30 mouse cellular contexts compared by ENCODE assay signal in the genomic region with DNA sequence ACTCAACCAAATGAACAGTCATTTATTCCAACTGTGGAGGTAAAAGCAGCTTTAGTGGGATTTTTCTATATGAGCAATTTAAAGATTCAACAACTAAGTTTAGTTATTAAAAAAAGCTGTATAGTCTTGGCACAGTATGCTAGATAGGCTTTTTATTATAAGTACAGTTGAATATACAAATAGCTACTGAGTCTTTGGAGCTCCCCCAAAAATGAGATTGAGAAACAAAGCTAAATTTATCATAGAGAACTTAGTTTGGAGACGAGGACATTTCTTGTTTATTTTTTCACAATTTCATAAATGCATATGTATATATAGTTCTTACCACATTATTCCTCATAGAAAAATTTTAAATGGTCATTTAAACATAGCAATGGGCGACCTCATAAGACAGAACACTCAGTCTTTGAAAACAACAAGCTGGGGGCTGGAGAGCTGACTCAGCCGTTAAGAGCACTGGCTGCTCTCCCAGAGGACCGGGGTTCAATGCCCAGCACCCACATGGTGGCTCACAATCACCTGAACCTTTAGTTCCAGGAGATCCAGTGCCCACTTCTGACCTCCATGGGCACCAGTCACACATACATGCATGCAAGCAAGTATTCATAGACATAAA. TPM values are rescaled to one million over a fixed set of nuclear protein-coding genes. Genes with fewer than 3 reads are reported as not detected.
DNase-seq lines count a peak whose midpoint lies in the region; ATAC-seq and TF ChIP-seq lines count a peak whose summit lies in the region.
"Had no signal": no experiment of that assay in that cellular context is flagged by ENCODE, and none has a peak within 500 bp of the region (broad histone marks: within the 10 kb centered on the region; RNA-seq: fewer than 3 reads in every experiment).

No protein-coding gene starts in this region.

- no peaks in the 10 kb centered on the region for H3K9me3 ChIP-seq in lung, embryonic 15.5 days
- no peaks in the 10 kb centered on the region for H3K9me3 ChIP-seq in stomach, embryonic 16.5 days (replicated peaks; ENCODE audit: control insufficient read depth, low read length)
- H3K9me3 ChIP-seq in stomach, postnatal 0 days (ENCODE audit: control insufficient read depth, low read length): no peaks in the 10 kb centered on the region
- no peaks in the 10 kb centered on the region for H3K9me3 ChIP-seq in midbrain, embryonic 15.5 days
- H3K9me3 ChIP-seq: embryonic facial prominence, embryonic 10.5 days; embryonic facial prominence, embryonic 13.5 days; forebrain, embryonic 12.5 days; forebrain, embryonic 15.5 days; heart, embryonic 12.5 days; heart, embryonic 15.5 days; hindbrain, embryonic 10.5 days had no signal

- H3K36me3 ChIP-seq in lung, embryonic 15.5 days: no peaks in the 10 kb centered on the region
- H3K36me3 ChIP-seq in stomach, embryonic 16.5 days (ENCODE audit: control insufficient read depth, insufficient read depth, low read length): no peaks in the 10 kb centered on the region
- no peaks in the 10 kb centered on the region for H3K36me3 ChIP-seq in stomach, postnatal 0 days (ENCODE audit: control insufficient read depth, insufficient read depth, low read length)
- no peaks in the 10 kb centered on the region for H3K36me3 ChIP-seq in midbrain, embryonic 15.5 days (replicated peaks)
- H3K36me3 ChIP-seq: embryonic facial prominence, embryonic 13.5 days; forebrain, embryonic 12.5 days; forebrain, embryonic 15.5 days; heart, embryonic 12.5 days; heart, embryonic 15.5 days; hindbrain, embryonic 13.5 days had no signal

- 0 out of 2 replicates have a peak overlapping the region, but pooled peaks have one; percentile 29 for H3K27ac ChIP-seq in lung, embryonic 15.5 days
- no peak overlapping the region for H3K27ac ChIP-seq in stomach, embryonic 16.5 days (ENCODE audit: low read length)
- no peak overlapping the region for H3K27ac ChIP-seq in stomach, postnatal 0 days (replicated peaks)
- no peak overlapping the region for H3K27ac ChIP-seq in midbrain, embryonic 15.5 days
- H3K27ac ChIP-seq: embryonic facial prominence, embryonic 10.5 days; embryonic facial prominence, embryonic 13.5 days; forebrain, embryonic 12.5 days; forebrain, embryonic 15.5 days; gastrocnemius, adult 2 months; heart, embryonic 15.5 days; hindbrain, embryonic 10.5 days; hindbrain, embryonic 13.5 days had no signal

- no peak overlapping the region for H3K9ac ChIP-seq in lung, embryonic 15.5 days
- no peak overlapping the region for H3K9ac ChIP-seq in stomach, embryonic 16.5 days (ENCODE audit: low read length)
- H3K9ac ChIP-seq in stomach, postnatal 0 days (ENCODE audit: low read length): no peak overlapping the region
- no peak overlapping the region for H3K9ac ChIP-seq in midbrain, embryonic 15.5 days
- H3K9ac ChIP-seq: embryonic facial prominence, embryonic 13.5 days; forebrain, embryonic 12.5 days; forebrain, embryonic 15.5 days; heart, embryonic 12.5 days; heart, embryonic 15.5 days; hindbrain, embryonic 13.5 days had no signal

- peaks cover 11% of the 10 kb centered on the region for H3K4me1 ChIP-seq in lung, embryonic 15.5 days
- H3K4me1 ChIP-seq in stomach, embryonic 16.5 days (ENCODE audit: control insufficient read depth, insufficient read depth, low read length): no peaks in the 10 kb centered on the region; the same call in 1 of the 2 replicates
- H3K4me1 ChIP-seq in stomach, postnatal 0 days (replicated peaks; ENCODE audit: control insufficient read depth, insufficient read depth): no peaks in the 10 kb centered on the region
- peaks cover 7% of the 10 kb centered on the region; the same call in 1 of the 2 replicates for H3K4me1 ChIP-seq in midbrain, embryonic 15.5 days
- H3K4me1 ChIP-seq: heart, embryonic 12.5 days; heart, embryonic 15.5 days had no signal

- peak; percentile 72; the same call in 1 of the 2 replicates for ATAC-seq in lung, embryonic 15.5 days (ENCODE audit: borderline replicate concordance, extremely low read depth, low FRiP score, low TSS enrichment)
- ATAC-seq in stomach, embryonic 16.5 days (ENCODE audit: insufficient read depth, low FRiP score): peak; percentile 40; the same call in 1 of the 2 replicates
- ATAC-seq in stomach, postnatal 0 days (ENCODE audit: low FRiP score, low TSS enrichment): no peak
- ATAC-seq in midbrain, embryonic 15.5 days (replicated peaks): no peak
- ATAC-seq: CD4-positive, CD25-positive, alpha-beta regulatory T cell, adult 4 months; forebrain, embryonic 15.5 days; hindbrain, embryonic 16.5 days; Patski had no signal

- 40% methylated on average over 4 of the region's 4 CpGs for WGBS in lung, embryonic 15.5 days
- WGBS in stomach, embryonic 16.5 days: 50% methylated on average over 4 of the region's 4 CpGs
- WGBS in stomach, postnatal 0 days: 43% methylated on average over 4 of the region's 4 CpGs
- 76% methylated on average over 4 of the region's 4 CpGs for WGBS in midbrain, embryonic 15.5 days

- TF ChIP-seq CTCF in stomach, postnatal 0 days (IDR thresholded peaks at IDR 0.05; ENCODE audit: low read depth): no peak

- H3K4me3 ChIP-seq in lung, embryonic 15.5 days: no peak overlapping the region
- no peak overlapping the region for H3K4me3 ChIP-seq in stomach, embryonic 16.5 days (replicated peaks; ENCODE audit: low read length)
- no peak overlapping the region for H3K4me3 ChIP-seq in stomach, postnatal 0 days (ENCODE audit: low read depth, low read length)
- H3K4me3 ChIP-seq in midbrain, embryonic 15.5 days: no peak overlapping the region
- H3K4me3 ChIP-seq: embryonic facial prominence, embryonic 10.5 days; embryonic facial prominence, embryonic 13.5 days; erythroblast, embryonic 14.5 days; forebrain, embryonic 12.5 days; forebrain, embryonic 15.5 days; gastrocnemius, adult 2 months; heart, embryonic 12.5 days; heart, embryonic 15.5 days; hindbrain, embryonic 10.5 days; hindbrain, embryonic 13.5 days had no signal

- DNase-seq in lung, postnatal 36 days: no peak
- DNase-seq in stomach, postnatal 0 days (ENCODE audit: low spot score): no peak
- DNase-seq in adipocyte (ENCODE audit: low spot score): peak; percentile 66
- DNase-seq: adrenal gland, adult 2 months; adrenal gland, postnatal 14 days; cerebellum, adult 11-12 months; cerebellum, adult 8-10 months; cerebellum, postnatal 10 days; cerebellum, postnatal 36 days; embryo, embryonic 11 days; gastrocnemius, adult 2 months; gastrocnemius, postnatal 14 days; heart, adult 18-20 months; heart, postnatal 10 days; heart, postnatal 36 days had no signal

- no peak for TF ChIP-seq EP300 in stomach, postnatal 0 days (optimal IDR thresholded peaks at IDR 0.05)

- no peak overlapping the region for H3K4me2 ChIP-seq in lung, embryonic 15.5 days
- no peak overlapping the region for H3K4me2 ChIP-seq in stomach, embryonic 16.5 days (ENCODE audit: low read depth, low read length)
- no peak overlapping the region for H3K4me2 ChIP-seq in stomach, postnatal 0 days (replicated peaks; ENCODE audit: low read depth)
- H3K4me2 ChIP-seq in midbrain, embryonic 15.5 days: no peak overlapping the region
- H3K4me2 ChIP-seq: embryonic facial prominence, embryonic 13.5 days; forebrain, embryonic 12.5 days; forebrain, embryonic 15.5 days; heart, embryonic 12.5 days; heart, embryonic 15.5 days; hindbrain, embryonic 13.5 days had no signal

- no peaks in the 10 kb centered on the region for H3K27me3 ChIP-seq in lung, embryonic 15.5 days
- no peaks in the 10 kb centered on the region for H3K27me3 ChIP-seq in stomach, embryonic 16.5 days (ENCODE audit: control insufficient read depth, insufficient read depth, low read length)
- H3K27me3 ChIP-seq in stomach, postnatal 0 days (ENCODE audit: control insufficient read depth, insufficient read depth, low read length): no peaks in the 10 kb centered on the region
- no peaks in the 10 kb centered on the region for H3K27me3 ChIP-seq in midbrain, embryonic 15.5 days (replicated peaks)
- H3K27me3 ChIP-seq: embryonic facial prominence, embryonic 13.5 days; forebrain, embryonic 12.5 days; forebrain, embryonic 15.5 days; heart, embryonic 12.5 days; heart, embryonic 15.5 days; hindbrain, embryonic 13.5 days; Patski had no signal

RNA-seq across cellular contexts. Expression of gene Sowahc, which starts 7.6 kb away (rescaled TPM):
- polyA plus RNA-seq in lung, embryonic 15.5 days (2015; fragmentation: Nextera tagmentation; extraction: Ambion mirVana): 10.7 and 11.4 TPM in 2 replicates
- polyA plus RNA-seq in stomach, embryonic 16.5 days (2015; fragmentation: Nextera tagmentation; extraction: Ambion mirVana): 20.6 and 21.3 TPM in 2 replicates
- polyA plus RNA-seq in stomach, postnatal 0 days (2015; fragmentation: Nextera tagmentation; extraction: Ambion mirVana): 9.5 and 10.2 TPM in 2 replicates
- 17.5 and 19.0 TPM in 2 replicates for polyA plus RNA-seq in midbrain, embryonic 15.5 days (2015; fragmentation: Nextera tagmentation; extraction: Ambion mirVana)
- polyA plus RNA-seq: erythroblast, embryonic 14.5 days had no signal

RNA-seq across cellular contexts. Expression of gene Sept10, which starts 7.7 kb away (rescaled TPM):
- polyA plus RNA-seq in lung, embryonic 15.5 days (2015; fragmentation: Nextera tagmentation; extraction: Ambion mirVana): 68.0 and 69.9 TPM in 2 replicates
- polyA plus RNA-seq in stomach, embryonic 16.5 days (2015; fragmentation: Nextera tagmentation; extraction: Ambion mirVana): 37.9 and 41.7 TPM in 2 replicates
- 23.6 and 25.2 TPM in 2 replicates for polyA plus RNA-seq in stomach, postnatal 0 days (2015; fragmentation: Nextera tagmentation; extraction: Ambion mirVana)
- 11.5 and 13.4 TPM in 2 replicates for polyA plus RNA-seq in midbrain, embryonic 15.5 days (2015; fragmentation: Nextera tagmentation; extraction: Ambion mirVana)
- polyA plus RNA-seq: erythroblast, embryonic 14.5 days had no signal

Comparison
In these comparisons a context has a peak if more than half of its experiments do, and no peak if none do; other contexts are left out.
1. ATAC-seq: peak in lung, embryonic 15.5 days (single experiment) and stomach, embryonic 16.5 days (single experiment); none in stomach, postnatal 0 days (single experiment) and midbrain, embryonic 15.5 days (single experiment).